ENCODE assay signal across 19 mouse cellular contexts in genomic region chr6:122306707-122307106, GRCm38 (mm10). TPM values are rescaled to one million over a fixed set of nuclear protein-coding genes. Genes with fewer than 3 reads are reported as not detected.
"Had no signal": no experiment of that assay in that cellular context is flagged by ENCODE, and none has a peak within 500 bp of the region (broad histone marks: within the 10 kb centered on the region; RNA-seq: fewer than 3 reads in every experiment).

No protein-coding gene starts in this region.

- H3K36me3 ChIP-seq: neural tube, embryonic 12.5 days; neural tube, embryonic 15.5 days; stomach, embryonic 15.5 days had no signal

- DNase-seq: retina, postnatal 1 day; right cerebral cortex, adult 18-20 months; right cerebral cortex, postnatal 14 days; right cerebral cortex, postnatal 25 days; right cerebral cortex, postnatal 4 days; spleen, adult 18-20 months; thymus, adult 18-20 months; thymus, adult 2 months; thymus, postnatal 25 days; thymus, postnatal 36 days; thymus, postnatal 4 days had no signal

- H3K27me3 ChIP-seq: neural tube, embryonic 12.5 days; neural tube, embryonic 13.5 days; neural tube, embryonic 15.5 days; stomach, embryonic 15.5 days had no signal

- H3K9me3 ChIP-seq: neural tube, embryonic 12.5 days; neural tube, embryonic 13.5 days; neural tube, embryonic 15.5 days; stomach, embryonic 15.5 days had no signal

- H3K9ac ChIP-seq: neural tube, embryonic 12.5 days; neural tube, embryonic 13.5 days; neural tube, embryonic 15.5 days; stomach, embryonic 15.5 days had no signal

- H3K27ac ChIP-seq: neural tube, embryonic 12.5 days; neural tube, embryonic 13.5 days; neural tube, embryonic 15.5 days; stomach, embryonic 15.5 days; stomach, postnatal 0 days had no signal

- H3K4me2 ChIP-seq: neural tube, embryonic 12.5 days; neural tube, embryonic 13.5 days; neural tube, embryonic 15.5 days; stomach, embryonic 15.5 days had no signal

- H3K4me3 ChIP-seq: neural tube, embryonic 12.5 days; neural tube, embryonic 13.5 days; neural tube, embryonic 15.5 days; stomach, embryonic 15.5 days had no signal

RNA-seq across cellular contexts. Expression of gene Klrg1, which starts 24.0 kb away (rescaled TPM):
- total RNA-seq: neutrophil, adult 5-6 weeks had no signal
- polyA plus RNA-seq: stomach, embryonic 14.5 days; stomach, embryonic 15.5 days; stomach, embryonic 16.5 days had no signal
